Mouse (Mus musculus) spleen, adult 2 months (tissue): ENCODE data around the gene Ppard. TPM values are rescaled to one million over a fixed set of nuclear protein-coding genes. Genes with fewer than 3 reads are reported as not detected.

ENCODE experiments used
- DNase-seq, 2 experiments: peaks; one replicate each; pipeline versions ENCODE4 v3.0.0 to v3.0.0-alpha.2; 2012 to 2021; ENCODE audit warnings: low spot score in 2 of 2, low read depth in 1 of 2
- H3K27ac ChIP-seq: fragments of 200-500 bp; 2 replicates; pipeline ENCODE4 v1.5.1; 2012; ENCODE audit warnings: low read length, inconsistent platforms; ENCODE audit not compliant: insufficient read depth
- H3K27me3 ChIP-seq: fragments of 200-500 bp; 2 replicates; pipeline ENCODE4 v1.6.1; 2012; ENCODE audit warnings: mild to moderate bottlenecking, moderate library complexity, low read length, inconsistent platforms; ENCODE audit not compliant: control insufficient read depth, insufficient read depth
- H3K36me3 ChIP-seq: fragments of 200-500 bp; 2 replicates; pipeline ENCODE4 v1.6.1; 2012; ENCODE audit warnings: mild to moderate bottlenecking, low read length, inconsistent platforms; ENCODE audit not compliant: control insufficient read depth, insufficient read depth
- H3K4me1 ChIP-seq: fragments of 200-500 bp; 2 replicates; pipeline ENCODE4 v1.6.1; 2011; ENCODE audit warnings: inconsistent platforms; ENCODE audit not compliant: control insufficient read depth, insufficient read depth, insufficient read length
- H3K4me3 ChIP-seq: fragments of 200-500 bp; 2 replicates; pipeline ENCODE4 v1.5.1; 2011; ENCODE audit warnings: mild to moderate bottlenecking, inconsistent platforms; ENCODE audit not compliant: insufficient read depth, insufficient read length; ENCODE audit errors: extremely low read depth
- CTCF ChIP-seq: fragments of 200-500 bp; IDR thresholded peaks from 2 replicates; pipeline ENCODE4 v1.5.1; 2011; ENCODE audit warnings: mild to moderate bottlenecking, inconsistent platforms; ENCODE audit not compliant: insufficient read depth, insufficient read length, insufficient replicate concordance; ENCODE audit errors: extremely low read depth
- POLR2A ChIP-seq: fragments of 200-500 bp; IDR thresholded peaks from 2 replicates; pipeline ENCODE4 v1.6.1; 2011; ENCODE audit warnings: low read depth, low read length, inconsistent platforms
- WGBS: fragments of 180-500 bp; shearing (Covaris S2); methylation state at CpG from one replicate; pipeline ENCODE4 v1.1.7; 2018; 5-methylcytosine and 5-hydroxymethylcytosine counted together
- polyA plus RNA-seq: library from polyadenylated mRNA; depleted of rRNA; stranded (reverse); fragments of >200 nt; gene quantifications from 2 replicates; pipeline ENCODE4 v1.2.3, GENCODE M21; 2012

The Ppard gene
- polyA plus RNA-seq, 1 experiment, result 23.2 TPM

DNA sequence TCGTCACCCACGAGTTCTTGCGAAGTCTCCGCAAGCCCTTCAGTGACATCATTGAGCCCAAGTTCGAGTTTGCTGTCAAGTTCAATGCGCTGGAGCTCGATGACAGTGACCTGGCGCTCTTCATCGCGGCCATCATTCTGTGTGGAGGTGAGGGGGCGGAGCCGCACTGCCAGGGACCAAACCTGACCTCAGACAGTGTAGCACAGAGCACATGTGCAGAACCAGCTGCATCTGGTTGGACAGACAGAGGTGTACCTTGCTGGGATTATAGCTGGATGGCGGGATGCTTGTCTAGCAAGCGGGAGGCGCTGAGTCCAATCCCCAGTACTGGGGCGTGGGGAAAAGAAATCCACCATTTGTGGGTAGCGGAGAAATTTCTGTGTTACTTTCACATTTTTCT lies 66.4 kb downstream of the Ppard start:
- Histone ChIP-seq H3K4me1 (peaks cover 8% of the 10 kb centered on the region; the same call in 1 of the 2 replicates), H3K4me3 (no peak overlapping the region), H3K27ac (no peak overlapping the region), H3K36me3 (peaks cover 5% of the 10 kb centered on the region; the same call in 1 of the 2 replicates), H3K27me3 (no peaks in the 10 kb centered on the region)
- TF ChIP-seq CTCF (no peak), POLR2A (no peak)
- 89% methylated on average over 17 of the region's 17 CpGs for WGBS
- DNase-seq, result no peak

DNA sequence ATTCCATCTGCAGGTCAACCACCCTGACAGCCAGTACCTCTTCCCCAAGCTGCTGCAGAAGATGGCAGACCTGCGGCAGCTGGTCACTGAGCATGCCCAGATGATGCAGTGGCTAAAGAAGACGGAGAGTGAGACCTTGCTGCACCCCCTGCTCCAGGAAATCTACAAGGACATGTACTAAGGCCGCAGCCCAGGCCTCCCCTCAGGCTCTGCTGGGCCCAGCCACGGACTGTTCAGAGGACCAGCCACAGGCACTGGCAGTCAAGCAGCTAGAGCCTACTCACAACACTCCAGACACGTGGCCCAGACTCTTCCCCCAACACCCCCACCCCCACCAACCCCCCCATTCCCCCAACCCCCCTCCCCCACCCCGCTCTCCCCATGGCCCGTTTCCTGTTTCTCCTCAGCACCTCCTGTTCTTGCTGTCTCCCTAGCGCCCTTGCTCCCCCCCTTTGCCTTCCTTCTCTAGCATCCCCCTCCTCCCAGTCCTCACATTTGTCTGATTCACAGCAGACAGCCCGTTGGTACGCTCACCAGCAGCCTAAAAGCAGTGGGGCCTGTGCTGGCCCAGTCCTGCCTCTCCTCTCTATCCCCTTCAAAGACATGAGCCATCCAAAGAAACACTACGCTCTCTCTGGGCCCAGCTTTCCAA lies 67.3 kb downstream of the Ppard start:
- no peak for DNase-seq
- WGBS, result 54% methylated on average over 10 of the region's 11 CpGs
- H3K4me1 ChIP-seq, result peaks cover under 1% of the 10 kb centered on the region; the same call in 1 of the 2 replicates
- no peaks in the 10 kb centered on the region for H3K27me3 ChIP-seq
- TF ChIP-seq POLR2A (no peak), CTCF (no peak)
- H3K27ac ChIP-seq, result no peak overlapping the region
- H3K4me3 ChIP-seq, result no peak overlapping the region
- H3K36me3 ChIP-seq, result peaks cover 5% of the 10 kb centered on the region; the same call in 1 of the 2 replicates

GRCm38 (mm10) chr17:28300323-28300722 lies 67.8 kb downstream of the Ppard start:
- 79% methylated on average over 9 of the region's 9 CpGs for WGBS
- TF ChIP-seq CTCF, result no peak
- TF ChIP-seq POLR2A, result no peak
- no peak for DNase-seq
- Histone ChIP-seq H3K27ac (no peak overlapping the region), H3K4me3 (no peak overlapping the region), H3K4me1 (no peaks in the 10 kb centered on the region), H3K36me3 (peaks cover 5% of the 10 kb centered on the region; the same call in 1 of the 2 replicates), H3K27me3 (no peaks in the 10 kb centered on the region)

- Histone ChIP-seq H3K36me3 (peaks cover 5% of the 10 kb centered on the region; the same call in 1 of the 2 replicates), H3K4me1 (no peaks in the 10 kb centered on the region), H3K27ac (no peak overlapping the region), H3K27me3 (no peaks in the 10 kb centered on the region), H3K4me3 (no peak overlapping the region)
- DNase-seq, result no peak
- TF ChIP-seq POLR2A (no peak), CTCF (no peak)
- WGBS, result 82% methylated on average over 3 of the region's 3 CpGs
Measured at GRCm38 (mm10) chr17:28300850-28301249, 68.3 kb downstream of the Ppard start.

DNA sequence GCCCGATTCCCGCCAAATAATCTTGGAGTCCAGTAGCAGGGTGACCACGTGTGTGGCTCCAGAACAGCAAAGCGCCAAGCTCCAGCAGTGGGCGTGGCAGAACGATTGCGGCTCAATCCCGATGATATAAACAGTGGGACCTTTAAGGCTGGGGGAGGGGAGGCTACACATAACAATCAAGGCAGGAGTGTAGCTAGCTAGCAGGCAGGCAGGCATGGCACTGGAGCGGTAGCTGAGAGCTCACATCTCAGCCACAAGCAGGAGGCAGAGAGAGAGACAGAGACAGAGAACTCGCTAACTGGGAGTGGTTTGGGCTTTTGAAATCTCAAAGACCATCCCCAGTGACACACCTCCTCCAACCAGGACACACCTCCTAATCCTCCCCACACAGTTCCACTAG lies 72.7 kb downstream of the Ppard start:
- Histone ChIP-seq H3K27ac (no peak overlapping the region), H3K4me1 (peaks cover 5% of the 10 kb centered on the region; the same call in 1 of the 2 replicates), H3K36me3 (0 out of 2 replicates have a peak, but pooled peaks cover 2% of the 10 kb centered on the region), H3K4me3 (no peak overlapping the region), H3K27me3 (no peaks in the 10 kb centered on the region)
- no peak for TF ChIP-seq CTCF
- no peak for TF ChIP-seq POLR2A
- WGBS, result 91% methylated on average over 10 of the region's 10 CpGs
- no peak for DNase-seq

- H3K4me3 ChIP-seq, result no peak overlapping the region
- peaks cover 5% of the 10 kb centered on the region for H3K4me1 ChIP-seq
- no peak overlapping the region for H3K27ac ChIP-seq
- no peaks in the 10 kb centered on the region for H3K36me3 ChIP-seq
- TF ChIP-seq CTCF (peak; percentile 72; the same call in 1 of the 2 replicates), POLR2A (no peak)
- peak; percentile 71 to 88 for DNase-seq
- H3K27me3 ChIP-seq, result no peaks in the 10 kb centered on the region
- WGBS, result 4% methylated on average over 18 of the region's 18 CpGs
Measured at GRCm38 (mm10) chr17:28308297-28309195, 76.0 kb downstream of the Ppard start.

- H3K4me3 ChIP-seq, result no peak overlapping the region
- TF ChIP-seq POLR2A (no peak), CTCF (no peak)
- no peak for DNase-seq
- H3K36me3 ChIP-seq, result peaks cover under 1% of the 10 kb centered on the region; the same call in 1 of the 2 replicates
- 90% methylated on average over 3 of the region's 3 CpGs for WGBS
- peaks cover 5% of the 10 kb centered on the region for H3K4me1 ChIP-seq
- H3K27ac ChIP-seq, result no peak overlapping the region
- H3K27me3 ChIP-seq, result no peaks in the 10 kb centered on the region
Measured at GRCm38 (mm10) chr17:28310831-28311230, 78.3 kb downstream of the Ppard start.
